ENCODE assay signal across 20 mouse cellular contexts in genomic region chr12:29686241-29686640, GRCm38 (mm10).
DNase-seq lines count a peak whose midpoint lies in the region; ATAC-seq and TF ChIP-seq lines count a peak whose summit lies in the region.
"Had no signal": no experiment of that assay in that cellular context is flagged by ENCODE, and none has a peak within 500 bp of the region (broad histone marks: within the 10 kb centered on the region; RNA-seq: fewer than 3 reads in every experiment).

No protein-coding gene starts in this region.

- no peak for DNase-seq in forebrain, embryonic 10.5 days (ENCODE audit: extremely low spot score, low spot score)
- DNase-seq in layer of hippocampus, adult 2 months (ENCODE audit: low spot score in 2 of 2), result no peak
- DNase-seq in layer of hippocampus, adult 9-10 months (ENCODE audit: low spot score), result no peak
- peak; percentile 51 for DNase-seq in retina, postnatal 1 day
- no peak for DNase-seq in lung, postnatal 0 days (ENCODE audit: low spot score)
- DNase-seq: adrenal gland, postnatal 10 days; cerebellum, adult 9-11 months; lung, adult 2 months; lung, postnatal 36 days; thymus, postnatal 14 days had no signal

- peaks cover 11% of the 10 kb centered on the region for H3K4me1 ChIP-seq in forebrain, embryonic 13.5 days
- no peaks in the 10 kb centered on the region for H3K4me1 ChIP-seq in forebrain, embryonic 10.5 days
- H3K4me1 ChIP-seq in hindbrain, embryonic 16.5 days (ENCODE audit: control insufficient read depth, insufficient read depth, low read depth, low read length), result peaks cover 4% of the 10 kb centered on the region
- no peaks in the 10 kb centered on the region for H3K4me1 ChIP-seq in lung, postnatal 0 days (ENCODE audit: insufficient read depth, low read depth, low read length)
- H3K4me1 ChIP-seq: embryonic facial prominence, embryonic 15.5 days; heart, embryonic 15.5 days; limb, embryonic 12.5 days; liver, embryonic 12.5 days had no signal

- no peaks in the 10 kb centered on the region for H3K36me3 ChIP-seq in forebrain, embryonic 13.5 days (ENCODE audit: poor library complexity, severe bottlenecking)
- no peaks in the 10 kb centered on the region for H3K36me3 ChIP-seq in forebrain, embryonic 10.5 days (replicated peaks)
- H3K36me3 ChIP-seq in hindbrain, embryonic 16.5 days (ENCODE audit: control insufficient read depth, insufficient read depth, low read length), result no peaks in the 10 kb centered on the region
- no peaks in the 10 kb centered on the region for H3K36me3 ChIP-seq in lung, postnatal 0 days (ENCODE audit: insufficient read depth, low read length)
- H3K36me3 ChIP-seq: embryonic facial prominence, embryonic 15.5 days; heart, embryonic 15.5 days; limb, embryonic 12.5 days; liver, embryonic 12.5 days had no signal

- H3K9me3 ChIP-seq in forebrain, embryonic 13.5 days (replicated peaks), result no peaks in the 10 kb centered on the region
- no peaks in the 10 kb centered on the region for H3K9me3 ChIP-seq in forebrain, embryonic 10.5 days
- no peaks in the 10 kb centered on the region for H3K9me3 ChIP-seq in hindbrain, embryonic 16.5 days (ENCODE audit: control insufficient read depth, low read length)
- no peaks in the 10 kb centered on the region for H3K9me3 ChIP-seq in lung, postnatal 0 days (ENCODE audit: low read length)
- H3K9me3 ChIP-seq: embryonic facial prominence, embryonic 15.5 days; heart, embryonic 15.5 days; limb, embryonic 12.5 days; liver, embryonic 12.5 days had no signal

- ATAC-seq in forebrain, embryonic 13.5 days, result no peak
- ATAC-seq in hindbrain, embryonic 16.5 days, result no peak
- no peak for ATAC-seq in lung, postnatal 0 days
- ATAC-seq: CD4-positive, CD25-positive, alpha-beta regulatory T cell, adult 4 months; intestine, postnatal 0 days; liver, embryonic 12.5 days; Patski had no signal

- H3K4me3 ChIP-seq in forebrain, embryonic 13.5 days, result no peak overlapping the region
- H3K4me3 ChIP-seq in forebrain, embryonic 10.5 days, result no peak overlapping the region
- H3K4me3 ChIP-seq in layer of hippocampus, adult 2 months, result peak overlapping the region; percentile 5
- no peak overlapping the region for H3K4me3 ChIP-seq in hindbrain, embryonic 16.5 days (ENCODE audit: low read length)
- no peak overlapping the region for H3K4me3 ChIP-seq in lung, postnatal 0 days (ENCODE audit: low read depth, low read length)
- H3K4me3 ChIP-seq: embryonic facial prominence, embryonic 15.5 days; heart, embryonic 15.5 days; limb, embryonic 12.5 days; liver, embryonic 12.5 days; myocyte had no signal

- no peaks in the 10 kb centered on the region; the same call in 1 of the 2 replicates for H3K27me3 ChIP-seq in forebrain, embryonic 13.5 days
- peaks cover 10% of the 10 kb centered on the region for H3K27me3 ChIP-seq in forebrain, embryonic 10.5 days (ENCODE audit: poor library complexity, severe bottlenecking)
- H3K27me3 ChIP-seq in hindbrain, embryonic 16.5 days (replicated peaks; ENCODE audit: control insufficient read depth, insufficient read depth, low read length), result no peaks in the 10 kb centered on the region
- no peaks in the 10 kb centered on the region for H3K27me3 ChIP-seq in lung, postnatal 0 days (replicated peaks; ENCODE audit: insufficient read depth, low read length)
- H3K27me3 ChIP-seq: embryonic facial prominence, embryonic 15.5 days; heart, embryonic 15.5 days; limb, embryonic 12.5 days; liver, embryonic 12.5 days had no signal

- 73% methylated on average over 8 of the region's 8 CpGs for WGBS in forebrain, embryonic 13.5 days
- 73% methylated on average over 8 of the region's 8 CpGs for WGBS in forebrain, embryonic 10.5 days
- 41% methylated on average over 8 of the region's 8 CpGs for WGBS in hindbrain, embryonic 16.5 days
- WGBS in lung, postnatal 0 days, result 47% methylated on average over 8 of the region's 8 CpGs

- TF ChIP-seq CTCF in layer of hippocampus, adult 2 months (conservative IDR thresholded peaks at IDR 0.05), result no peak
- no peak for TF ChIP-seq CTCF in lung, postnatal 0 days (IDR thresholded peaks at IDR 0.05)

- no peak for TF ChIP-seq EP300 in lung, postnatal 0 days (IDR thresholded peaks at IDR 0.05)

- peak overlapping the region; percentile 42 for H3K27ac ChIP-seq in forebrain, embryonic 13.5 days
- H3K27ac ChIP-seq in forebrain, embryonic 10.5 days, result no peak overlapping the region
- H3K27ac ChIP-seq in layer of hippocampus, adult 2 months, result peak overlapping the region; percentile 85
- peak overlapping the region; percentile 44; the same call in 1 of the 2 replicates for H3K27ac ChIP-seq in hindbrain, embryonic 16.5 days (ENCODE audit: low read depth, low read length)
- H3K27ac ChIP-seq in lung, postnatal 0 days (ENCODE audit: low read length), result no peak overlapping the region
- H3K27ac ChIP-seq: embryonic facial prominence, embryonic 15.5 days; heart, embryonic 15.5 days; limb, embryonic 12.5 days; liver, embryonic 12.5 days had no signal

- H3K9ac ChIP-seq in forebrain, embryonic 13.5 days, result no peak overlapping the region
- H3K9ac ChIP-seq in hindbrain, embryonic 16.5 days (ENCODE audit: low read depth, low read length), result no peak overlapping the region
- H3K9ac ChIP-seq in lung, postnatal 0 days (replicated peaks; ENCODE audit: low read depth), result no peak overlapping the region
- H3K9ac ChIP-seq: embryonic facial prominence, embryonic 15.5 days; heart, embryonic 15.5 days; limb, embryonic 12.5 days; liver, embryonic 12.5 days had no signal

- H3K4me2 ChIP-seq in forebrain, embryonic 13.5 days, result no peak overlapping the region
- H3K4me2 ChIP-seq in hindbrain, embryonic 16.5 days (ENCODE audit: low read length), result no peak overlapping the region
- no peak overlapping the region for H3K4me2 ChIP-seq in lung, postnatal 0 days (replicated peaks; ENCODE audit: low read depth, low read length)
- H3K4me2 ChIP-seq: embryonic facial prominence, embryonic 15.5 days; heart, embryonic 15.5 days; limb, embryonic 12.5 days; liver, embryonic 12.5 days had no signal

Comparison
In these comparisons a context has a peak if more than half of its experiments do, and no peak if none do; other contexts are left out.
1. H3K27ac ChIP-seq: peak in forebrain, embryonic 13.5 days (single experiment), layer of hippocampus, adult 2 months (single experiment) and hindbrain, embryonic 16.5 days (single experiment); none in forebrain, embryonic 10.5 days (single experiment) and lung, postnatal 0 days (single experiment).